Mouse (Mus musculus) monocyte, adult 5-6 weeks (primary cell): ENCODE data around the gene Cd300lg. TPM values are rescaled to one million over a fixed set of nuclear protein-coding genes. Genes with fewer than 3 reads are reported as not detected.

Experiments
- ATAC-seq: fragments of 153-309, 156-312 bp; replicated peaks from 2 replicates; pipeline ENCODE4 v1.8.0; 2017; ENCODE audit warnings: mild to moderate bottlenecking; ENCODE audit not compliant: low TSS enrichment, insufficient number of reproducible peaks, severe bottlenecking, poor library complexity, low FRiP score
- total RNA-seq: library from RNA; stranded (forward); fragments of 200-1000, 200-491, 200-594 nt; gene quantifications from 3 replicates; pipeline ENCODE4 v1.2.3, GENCODE M21; 2017

Gene Cd300lg
- total RNA-seq, 1 experiment from 2014 or later, result 8.0 TPM

DNA sequence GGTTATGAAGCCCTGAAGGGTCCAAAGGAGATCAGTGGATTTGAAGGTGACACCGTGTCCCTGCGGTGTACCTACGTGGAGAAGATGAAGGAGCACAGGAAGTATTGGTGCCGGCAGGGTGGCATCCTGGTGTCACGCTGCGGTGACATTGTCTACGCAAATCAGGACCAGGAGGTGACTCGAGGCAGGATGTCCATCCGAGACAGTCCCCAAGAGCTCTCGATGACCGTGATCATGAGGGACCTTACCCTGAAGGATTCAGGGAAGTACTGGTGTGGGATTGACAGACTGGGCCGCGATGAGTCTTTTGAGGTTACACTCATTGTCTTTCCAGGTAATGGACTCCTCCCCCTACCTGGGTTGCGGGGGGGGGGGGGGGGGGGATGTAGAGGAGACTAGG is 1.7 kb downstream of the Cd300lg start:
- no peak for ATAC-seq

DNA sequence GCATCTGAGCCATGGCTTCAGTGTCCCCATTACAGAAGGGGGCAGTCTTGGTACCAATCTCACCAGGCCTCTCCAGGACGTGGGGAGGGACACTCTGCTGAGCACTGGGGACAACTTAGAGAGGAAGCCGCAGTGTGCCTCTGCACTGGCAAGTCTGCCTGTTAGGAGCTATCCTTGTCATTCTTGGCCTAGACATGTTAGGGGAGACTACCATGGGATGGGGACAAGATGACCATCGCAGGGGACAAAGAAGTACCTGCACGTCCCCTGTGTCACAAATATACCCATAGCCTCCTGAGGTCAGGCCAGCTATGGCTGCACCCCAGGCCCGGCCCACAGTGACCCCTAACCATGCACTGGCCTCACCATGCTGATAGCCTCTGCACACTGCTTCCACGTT is 2.1 kb downstream of the Cd300lg start:
- ATAC-seq, result no peak

DNA sequence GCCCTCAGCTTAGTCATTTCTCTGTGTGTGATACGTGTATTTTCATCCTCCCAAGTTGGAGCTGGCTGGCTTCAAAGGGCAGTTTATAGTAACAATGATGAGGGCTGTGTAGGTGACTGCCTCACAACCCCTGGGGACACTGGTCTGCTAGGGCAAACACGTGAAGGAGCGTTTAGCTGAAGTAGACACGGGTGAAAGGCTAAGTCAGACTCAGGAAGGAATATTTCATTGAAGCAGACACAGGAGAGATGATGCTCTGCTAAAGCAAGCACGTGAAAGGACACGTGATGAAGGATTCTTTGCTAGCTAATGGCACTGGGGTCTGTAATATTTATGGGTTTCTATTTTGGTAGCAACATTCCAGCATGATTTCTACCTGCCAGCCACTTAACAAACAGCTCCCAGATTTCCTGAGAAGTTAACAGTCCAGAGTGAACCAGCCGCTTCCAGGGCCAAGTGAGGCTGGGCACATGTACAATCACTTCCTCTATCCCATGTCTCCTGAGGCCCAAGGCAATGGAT is 3.4 kb downstream of the Cd300lg start:
- no peak for ATAC-seq

DNA sequence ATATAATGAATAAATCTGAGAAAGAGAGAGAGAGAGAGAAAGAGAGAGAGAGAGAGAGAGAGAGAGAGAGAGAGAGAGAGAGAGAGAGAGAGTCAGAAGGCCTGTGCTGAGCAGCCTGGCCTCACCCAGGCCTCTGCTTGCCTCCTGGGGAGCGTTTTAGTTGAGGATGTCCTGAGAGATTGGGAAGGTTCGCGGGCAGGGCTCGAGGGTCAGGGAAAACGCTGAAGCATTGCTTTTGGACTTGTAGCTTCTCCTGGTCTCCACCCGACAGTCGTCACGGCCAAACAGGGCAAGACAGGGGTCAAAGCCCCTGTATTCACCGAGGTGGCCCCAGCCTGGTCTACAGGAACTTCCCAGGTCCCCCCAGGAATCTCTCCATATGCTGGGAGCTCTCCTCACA is 5.3 kb downstream of the Cd300lg start:
- no peak for ATAC-seq

DNA sequence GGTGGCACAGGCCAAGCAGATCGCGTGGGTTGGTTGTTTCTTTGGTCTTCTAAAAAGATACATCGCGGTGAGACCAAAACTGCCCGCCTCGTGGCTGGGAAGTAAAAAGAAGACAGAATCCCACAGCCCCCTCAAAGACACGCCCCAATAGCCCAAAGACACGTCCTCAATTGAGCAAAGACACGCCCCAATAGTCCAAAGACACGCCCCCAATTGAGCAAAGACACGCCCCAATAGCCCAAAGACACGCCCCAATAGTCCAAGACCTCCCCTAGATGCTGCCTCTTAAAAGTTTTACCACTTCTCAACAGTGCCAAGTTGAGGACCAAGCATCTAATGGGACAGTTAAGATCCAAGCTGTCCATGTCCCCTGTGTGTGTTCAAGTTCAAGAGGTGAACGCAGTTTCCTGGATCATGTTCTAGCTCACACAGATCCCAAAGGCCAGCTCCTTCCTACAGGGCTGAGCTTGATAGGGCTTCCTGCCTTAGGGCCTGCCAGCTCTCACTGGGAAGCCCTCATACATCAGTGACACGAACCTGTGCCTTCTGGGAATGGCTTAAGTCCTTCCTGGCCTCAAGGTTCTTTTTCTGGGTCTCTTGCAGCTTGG is 8.7 kb downstream of the Cd300lg start:
- no peak for ATAC-seq

DNA sequence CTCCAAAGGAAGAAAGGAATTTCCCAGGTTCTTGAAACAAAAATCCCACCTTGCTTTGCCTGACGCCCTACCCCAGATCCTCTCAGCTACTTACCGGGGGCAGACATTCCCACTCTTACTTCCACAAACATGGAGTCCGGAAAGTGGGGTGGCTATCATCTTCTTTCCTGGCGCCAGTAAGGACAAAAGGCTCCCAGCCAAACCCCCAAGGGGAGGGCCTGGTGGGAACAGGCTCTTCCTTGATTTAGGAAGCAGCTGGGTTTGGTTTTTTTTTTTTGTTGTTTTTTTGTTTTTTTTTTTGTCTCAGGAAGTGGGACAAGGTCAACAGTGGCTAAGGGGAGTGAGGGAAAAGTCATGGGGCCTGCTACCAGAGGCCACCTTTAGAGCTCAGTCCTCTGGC is 10.2 kb downstream of the Cd300lg start:
- ATAC-seq, result no peak

DNA sequence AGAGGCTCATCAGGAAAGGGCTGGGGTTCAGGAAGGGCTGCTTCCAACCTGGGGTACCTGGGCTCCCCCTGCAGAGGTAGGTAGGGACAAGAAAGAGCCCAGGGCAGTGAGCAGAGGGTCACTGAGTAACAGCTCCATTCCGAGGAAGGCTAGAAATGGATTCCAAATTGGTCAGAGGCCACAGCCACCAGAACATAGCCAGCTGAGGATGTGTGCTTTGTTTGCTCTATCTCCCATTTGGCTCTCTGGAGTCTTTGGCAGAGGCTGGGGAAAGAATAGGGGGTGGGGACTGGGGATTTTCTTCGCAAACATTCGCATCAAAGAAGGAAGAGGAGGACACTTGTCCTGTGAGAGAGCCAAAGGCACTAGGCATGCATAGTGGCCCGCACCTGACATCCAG is 10.6 kb downstream of the Cd300lg start:
- no peak for ATAC-seq

DNA sequence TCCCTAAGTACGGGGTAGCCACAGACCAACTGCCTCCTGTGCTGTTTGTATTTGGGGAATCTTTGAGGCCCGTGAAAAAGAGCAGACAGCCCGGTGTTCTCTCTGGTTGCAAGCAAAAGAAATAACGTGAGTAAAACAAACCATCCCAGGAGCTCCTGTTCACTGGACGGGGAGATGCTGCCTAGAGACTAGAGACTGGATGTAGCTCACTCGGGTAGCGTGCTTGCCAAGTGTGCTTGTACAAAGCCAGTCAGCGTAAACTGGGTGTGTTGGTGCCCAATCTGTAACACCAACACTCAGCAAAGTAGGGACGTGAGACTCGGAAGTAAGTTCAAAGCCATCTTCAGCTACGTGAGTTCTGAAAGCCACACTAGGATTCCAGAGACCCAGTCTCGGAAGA is 11.4 kb downstream of the Cd300lg start:
- ATAC-seq, result no peak

DNA sequence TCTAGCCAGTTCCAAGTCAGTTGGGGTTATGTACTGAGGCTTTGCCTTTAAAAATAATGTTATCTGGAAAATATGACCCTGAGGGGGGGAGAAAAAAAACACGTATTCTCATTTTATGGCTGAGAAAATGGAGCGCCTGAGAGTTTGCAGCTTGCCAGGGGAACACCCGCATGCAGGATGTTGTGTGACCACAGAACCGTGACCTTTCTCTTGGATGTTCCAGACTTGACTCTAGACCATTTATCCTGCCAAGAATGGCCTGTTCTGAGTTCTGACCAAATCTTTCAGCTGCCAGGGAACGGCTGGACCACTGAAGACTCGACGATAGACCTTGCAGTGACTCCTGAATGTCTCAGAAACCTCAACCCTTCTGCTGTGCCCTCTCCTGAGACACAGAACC is 11.9 kb downstream of the Cd300lg start:
- no peak for ATAC-seq

DNA sequence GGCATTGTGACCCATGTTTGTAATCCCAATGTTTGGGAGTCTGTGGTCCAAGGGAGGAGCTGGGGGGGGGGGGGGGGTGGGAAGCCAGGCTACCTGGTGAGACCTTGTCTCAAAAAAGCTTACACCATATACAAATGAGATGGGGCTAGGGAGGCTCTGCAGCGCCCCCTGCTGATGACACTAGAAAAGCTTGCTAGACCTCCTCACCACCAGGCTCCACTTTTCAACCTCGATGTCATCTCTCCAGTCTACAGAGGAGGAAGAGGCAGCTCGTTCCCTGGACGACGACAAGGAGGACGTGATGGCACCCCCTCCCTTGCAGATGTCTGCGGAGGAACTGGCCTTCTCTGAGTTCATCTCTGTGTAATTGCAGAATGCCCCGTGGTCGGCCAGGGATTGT is 12.5 kb downstream of the Cd300lg start:
- ATAC-seq, result no peak

DNA sequence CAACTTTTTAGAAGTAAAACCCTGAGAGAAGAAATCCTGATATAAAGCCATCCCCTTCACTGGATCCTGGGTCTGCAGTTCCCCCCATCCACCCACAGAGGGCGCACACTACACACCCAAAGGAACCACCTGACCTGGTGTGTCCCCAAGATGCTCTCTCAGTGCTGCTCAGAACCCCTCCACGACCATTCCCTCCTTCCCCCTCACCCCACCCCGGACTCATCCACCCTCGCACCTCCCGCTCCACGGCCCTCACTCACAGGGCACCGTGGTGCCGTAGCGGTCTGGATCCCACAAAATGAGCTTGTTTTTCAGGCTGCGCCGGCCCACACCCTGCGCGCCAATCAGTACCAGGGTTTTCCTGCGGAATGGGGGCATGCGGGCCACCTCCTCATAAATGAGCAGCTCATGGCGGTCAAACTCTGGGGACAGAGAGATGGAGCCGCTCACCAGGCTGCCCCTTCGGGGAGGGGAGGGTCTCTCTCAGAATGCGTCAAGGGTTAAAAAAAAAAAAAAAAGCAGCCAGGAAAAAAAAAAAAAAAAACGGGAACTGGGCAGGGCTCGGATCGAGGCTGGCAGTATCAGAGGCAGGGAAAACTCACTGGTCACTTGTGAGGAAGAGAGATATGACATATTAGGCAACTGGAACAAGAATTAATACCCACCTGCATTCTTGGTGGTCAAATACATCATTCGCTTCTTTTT is 20.1 kb downstream of the Cd300lg start:
- peak; percentile 64; the same call in 1 of the 2 replicates for ATAC-seq

DNA sequence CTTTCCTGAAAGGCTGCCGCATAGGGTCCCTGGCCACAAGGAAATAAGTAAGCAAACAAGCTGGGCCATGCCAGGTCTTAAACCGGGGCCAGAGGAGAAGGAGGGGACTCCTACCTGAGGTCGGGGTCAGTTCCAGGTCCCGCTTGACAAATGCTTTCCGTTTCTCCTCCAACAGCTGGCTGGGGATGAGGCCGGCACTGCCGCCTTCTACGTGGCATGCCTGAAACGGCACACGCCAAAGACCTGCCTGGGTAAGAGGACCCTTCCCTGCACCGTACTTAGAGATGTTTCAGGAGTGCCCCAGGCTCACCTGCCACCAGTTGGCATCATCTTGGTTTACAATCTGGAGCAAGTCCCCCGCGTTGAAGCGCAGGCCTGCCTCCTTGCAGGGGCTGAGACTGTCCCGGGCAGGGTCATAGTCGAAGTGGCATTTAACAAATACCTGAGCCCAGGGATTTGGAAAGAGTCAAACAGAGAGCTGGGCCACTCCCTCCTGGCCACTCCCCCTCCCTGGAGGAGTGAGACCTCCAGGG is 20.7 kb downstream of the Cd300lg start:
- no peak for ATAC-seq

DNA sequence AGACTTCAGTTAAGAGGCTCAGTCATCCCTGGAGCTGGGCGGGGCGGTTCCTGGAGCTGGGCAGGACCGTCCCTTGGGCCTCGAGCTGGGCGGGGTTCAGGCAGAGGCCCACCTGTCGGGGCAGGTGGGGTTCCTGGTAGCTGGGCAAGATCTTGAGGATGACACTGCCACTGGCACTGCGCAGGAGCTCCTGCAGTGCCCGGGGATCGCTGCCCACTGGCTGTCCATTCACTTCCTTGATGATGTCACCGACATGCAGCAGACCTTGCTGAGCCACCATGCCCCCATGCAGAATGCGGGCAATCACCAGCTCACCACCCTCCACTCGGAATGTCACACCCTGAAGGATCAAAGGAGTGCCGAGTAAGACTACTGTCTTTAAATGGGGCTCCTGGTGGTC is 21.8 kb downstream of the Cd300lg start:
- ATAC-seq, result no peak

DNA sequence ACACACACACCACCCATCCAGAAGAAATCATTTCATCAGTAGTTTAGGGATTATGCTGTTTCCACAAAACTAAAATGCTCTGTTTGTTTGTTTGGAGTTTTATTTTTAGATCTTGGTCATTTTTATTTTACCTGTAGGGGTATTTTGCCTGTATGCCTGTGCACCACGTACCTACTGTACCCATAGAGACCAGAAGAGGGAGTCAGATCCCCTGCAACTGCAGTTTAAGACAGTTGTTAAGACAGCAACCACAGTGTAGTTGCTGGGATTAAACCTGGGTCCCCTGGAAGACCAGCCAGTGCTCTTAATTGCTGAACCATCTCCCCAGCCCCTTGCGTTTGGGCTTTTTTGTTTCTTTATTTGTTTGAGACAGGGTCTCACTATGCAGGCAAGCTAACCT is 27.7 kb downstream of the Cd300lg start:
- no peak for ATAC-seq

DNA sequence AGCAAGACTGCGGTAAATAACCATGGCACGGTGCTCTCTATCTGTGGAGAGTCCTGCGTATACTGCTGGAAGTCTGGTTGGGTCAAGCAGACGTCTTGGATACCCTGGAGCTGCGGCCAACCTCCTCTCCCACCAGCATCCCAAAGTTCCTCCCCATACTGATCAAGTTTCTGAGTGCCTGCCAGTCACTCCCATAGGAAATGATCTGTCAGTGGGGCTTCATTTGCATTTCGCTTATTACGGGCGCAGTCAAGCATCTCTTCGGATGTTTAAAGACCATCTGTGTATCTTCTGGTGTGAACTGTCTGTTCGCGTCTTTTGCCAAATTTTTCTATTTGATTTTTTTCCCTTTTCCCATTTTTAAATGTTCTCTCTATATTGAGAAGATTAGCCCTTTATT is 28.3 kb downstream of the Cd300lg start:
- no peak for ATAC-seq

DNA sequence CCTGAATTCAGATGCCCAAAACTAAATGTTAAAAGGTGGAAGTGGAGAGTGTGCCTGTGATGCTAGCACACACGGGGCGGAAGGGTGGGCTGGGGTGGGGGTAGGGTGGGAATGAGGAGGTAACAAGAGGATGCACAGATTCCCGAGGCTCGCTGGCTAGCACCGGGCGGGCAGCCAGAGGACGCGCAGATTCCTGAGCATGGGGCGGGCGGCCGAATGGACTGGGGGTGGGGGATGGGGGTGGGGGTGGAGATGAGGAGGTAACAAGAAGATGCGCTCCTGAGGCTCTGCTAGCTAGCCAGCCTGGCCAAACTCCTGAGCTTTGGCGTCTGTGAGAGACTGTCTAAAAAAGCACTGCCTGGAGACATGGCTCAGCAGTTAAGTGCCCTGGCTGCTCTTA is 29.1 kb downstream of the Cd300lg start:
- ATAC-seq, result no peak

DNA sequence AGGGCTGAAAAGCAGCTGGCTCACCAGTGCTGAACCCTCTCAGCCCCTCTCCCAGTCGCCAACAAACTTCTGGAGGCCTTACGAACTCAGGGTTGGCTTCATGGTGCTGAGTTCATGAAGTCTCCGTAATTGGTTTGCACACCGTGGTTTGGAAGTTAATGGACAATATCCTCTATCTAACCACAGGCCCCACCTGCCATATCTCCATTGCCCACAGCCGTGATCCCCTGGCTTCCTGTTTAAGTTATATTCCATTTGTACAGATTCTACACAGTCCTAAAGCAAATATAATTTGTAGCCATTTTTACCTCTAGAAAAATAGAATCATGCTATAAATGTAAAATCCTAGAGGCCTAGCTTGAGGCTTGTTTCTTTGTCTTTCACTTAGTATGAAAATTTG is 31.4 kb downstream of the Cd300lg start:
- ATAC-seq, result no peak

DNA sequence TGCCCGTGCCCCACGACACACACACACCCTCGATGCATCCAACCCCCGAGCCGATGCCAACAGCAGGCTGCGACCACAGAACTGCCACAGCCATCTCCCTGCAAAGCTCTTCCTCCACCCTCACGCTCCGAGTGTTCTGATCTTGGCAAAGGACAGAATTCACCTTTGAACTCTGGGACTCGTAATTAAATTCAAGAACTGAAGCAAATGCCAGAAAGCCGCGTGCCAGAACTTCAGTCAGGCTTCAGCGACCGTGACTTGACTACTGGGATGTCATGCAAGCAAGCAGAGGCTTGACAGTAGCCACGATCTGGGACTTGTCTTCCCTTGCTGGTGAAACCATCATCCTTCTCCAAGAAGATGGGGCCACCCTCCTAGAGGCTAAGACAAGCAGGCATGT is 32.4 kb downstream of the Cd300lg start:
- no peak for ATAC-seq

DNA sequence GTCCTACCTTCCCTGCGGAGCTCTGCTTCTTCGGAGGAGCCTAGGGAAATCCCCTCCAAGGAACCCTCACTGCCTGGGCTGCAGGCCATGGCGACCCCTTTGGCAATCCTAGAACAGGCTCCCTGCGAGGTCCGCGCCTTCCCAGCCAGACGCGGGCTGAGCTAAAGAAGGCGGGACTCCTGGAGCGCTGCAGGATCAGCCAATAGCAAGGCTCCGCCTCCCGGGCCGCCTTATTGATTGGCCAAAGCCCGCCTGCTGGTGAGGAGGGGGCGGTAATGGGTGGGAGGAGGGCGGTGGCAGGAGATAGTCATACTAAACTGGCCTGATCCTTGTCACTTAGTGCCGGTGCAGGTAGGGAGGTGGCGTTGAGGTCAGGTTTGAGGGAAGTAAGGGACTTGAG is 41.0 kb downstream of the Cd300lg start:
- no peak for ATAC-seq

DNA sequence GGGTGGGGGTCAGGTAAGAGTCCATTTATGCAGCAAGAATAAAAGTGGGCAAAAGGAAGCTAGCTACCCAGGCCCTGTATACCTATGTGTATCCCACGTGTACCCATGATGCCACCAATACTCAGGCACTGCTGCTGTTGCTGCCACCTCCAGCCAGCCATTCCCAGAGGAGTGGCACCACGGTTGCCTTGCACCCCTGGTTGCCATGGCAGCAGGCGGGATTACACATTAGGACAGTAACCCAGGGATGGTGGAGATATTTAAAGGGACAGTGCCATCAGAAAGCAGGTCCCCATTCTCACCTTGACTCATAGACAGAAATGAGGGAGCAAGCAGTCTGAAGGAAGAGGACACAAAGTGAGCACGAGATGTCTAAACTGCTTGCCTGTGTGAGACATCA is 41.9 kb downstream of the Cd300lg start:
- no peak for ATAC-seq
